Mouse (Mus musculus) kidney, adult 2 months (tissue): ENCODE results near the gene Stk40. TPM values are rescaled to one million over a fixed set of nuclear protein-coding genes. Genes with fewer than 3 reads are reported as not detected.

Experiments used
- DNase-seq: peaks from one replicate; pipeline ENCODE4 v3.0.0; 2021
- H3K27ac ChIP-seq: fragments of 200-500 bp; 2 replicates; pipeline ENCODE4 v1.5.1; 2012; ENCODE audit warnings: low read depth, low read length, control low read depth, inconsistent platforms; ENCODE audit not compliant: insufficient read depth
- H3K27me3 ChIP-seq: fragments of 200-500 bp; replicated peaks from 2 replicates; pipeline ENCODE4 v1.6.1; 2012; ENCODE audit warnings: mild to moderate bottlenecking, moderate library complexity, low read length, inconsistent platforms; ENCODE audit not compliant: control insufficient read depth, insufficient read depth
- H3K36me3 ChIP-seq: fragments of 200-500 bp; 2 replicates; pipeline ENCODE4 v1.6.1; 2012; ENCODE audit warnings: mild to moderate bottlenecking, moderate library complexity, low read length, inconsistent platforms; ENCODE audit not compliant: control insufficient read depth, insufficient read depth
- H3K4me1 ChIP-seq: fragments of 200-500 bp; 2 replicates; pipeline ENCODE4 v1.6.1; 2011; ENCODE audit warnings: low read length; ENCODE audit not compliant: control insufficient read depth, insufficient read depth
- H3K4me3 ChIP-seq: fragments of 200-500 bp; 2 replicates; pipeline ENCODE4 v1.5.1; 2011; ENCODE audit warnings: mild to moderate bottlenecking, low read depth, low read length, control low read depth; ENCODE audit not compliant: insufficient read depth
- CTCF ChIP-seq: fragments of 200-500 bp; conservative IDR thresholded peaks from 2 replicates; pipeline ENCODE4 v1.5.1; 2011; ENCODE audit warnings: low read depth, mild to moderate bottlenecking, control low read depth, low read length, moderate library complexity, mixed read lengths; ENCODE audit not compliant: insufficient read depth, insufficient read length
- POLR2A ChIP-seq: fragments of 200-500 bp; IDR thresholded peaks from one replicate; pipeline ENCODE4 v1.6.1; 2011; ENCODE audit warnings: low read depth, low read length, control low read depth
- WGBS: fragments of 180-500 bp; shearing (Covaris S2); methylation state at CpG from one replicate; pipeline ENCODE4 v1.1.7; 2018; 5-methylcytosine and 5-hydroxymethylcytosine counted together
- polyA plus RNA-seq: library from polyadenylated mRNA; depleted of rRNA; stranded (reverse); fragments of >200 nt; gene quantifications from 2 replicates; pipeline ENCODE4 v1.2.3, GENCODE M21; 2012

Gene Stk40
- polyA plus RNA-seq, 1 experiment, result 38.9 TPM

- no peaks in the 10 kb centered on the region for H3K36me3 ChIP-seq
- TF ChIP-seq CTCF, result no peak
- TF ChIP-seq POLR2A, result no peak
- no peak for DNase-seq
- no peaks in the 10 kb centered on the region for H3K4me1 ChIP-seq
- no peaks in the 10 kb centered on the region for H3K27me3 ChIP-seq
- no peak overlapping the region for H3K4me3 ChIP-seq
- 62% methylated on average over 15 of the region's 15 CpGs for WGBS
- H3K27ac ChIP-seq, result no peak overlapping the region
Observed at GRCm38 (mm10) chr4:126067401-126068077, 36.2 kb upstream of the Stk40 start.

GRCm38 (mm10) chr4:126068842-126069241 is 34.9 kb upstream of the Stk40 start:
- Histone ChIP-seq H3K36me3 (no peaks in the 10 kb centered on the region), H3K27me3 (no peaks in the 10 kb centered on the region), H3K27ac (no peak overlapping the region), H3K4me1 (no peaks in the 10 kb centered on the region), H3K4me3 (no peak overlapping the region)
- DNase-seq, result no peak
- no peak for TF ChIP-seq POLR2A
- no peak for TF ChIP-seq CTCF
- WGBS, result 83% methylated on average over 6 of the region's 6 CpGs

- H3K27ac ChIP-seq, result no peak overlapping the region
- 83% methylated on average over 6 of the region's 6 CpGs for WGBS
- no peak overlapping the region for H3K4me3 ChIP-seq
- no peaks in the 10 kb centered on the region for H3K4me1 ChIP-seq
- no peak for DNase-seq
- TF ChIP-seq POLR2A, result no peak
- TF ChIP-seq CTCF, result no peak
- no peaks in the 10 kb centered on the region for H3K36me3 ChIP-seq
- H3K27me3 ChIP-seq, result no peaks in the 10 kb centered on the region
Observed at GRCm38 (mm10) chr4:126077833-126078232, 25.9 kb upstream of the Stk40 start.

GRCm38 (mm10) chr4:126079266-126079665 is 24.5 kb upstream of the Stk40 start:
- Histone ChIP-seq H3K36me3 (no peaks in the 10 kb centered on the region), H3K27me3 (no peaks in the 10 kb centered on the region), H3K4me3 (no peak overlapping the region), H3K27ac (no peak overlapping the region), H3K4me1 (no peaks in the 10 kb centered on the region)
- DNase-seq, result no peak
- WGBS, result 79% methylated on average over 4 of the region's 4 CpGs
- TF ChIP-seq POLR2A, result no peak
- TF ChIP-seq CTCF, result no peak

- H3K4me3 ChIP-seq, result no peak overlapping the region
- 94% methylated on average over 1 of the region's 1 CpGs for WGBS
- no peaks in the 10 kb centered on the region for H3K36me3 ChIP-seq
- DNase-seq, result no peak
- no peaks in the 10 kb centered on the region for H3K27me3 ChIP-seq
- TF ChIP-seq POLR2A (no peak), CTCF (no peak)
- no peaks in the 10 kb centered on the region for H3K4me1 ChIP-seq
- H3K27ac ChIP-seq, result no peak overlapping the region
Observed at GRCm38 (mm10) chr4:126081601-126082000, 22.2 kb upstream of the Stk40 start.

GRCm38 (mm10) chr4:126083021-126083420 is 20.7 kb upstream of the Stk40 start:
- WGBS, result 82% methylated on average over 9 of the region's 9 CpGs
- no peaks in the 10 kb centered on the region for H3K36me3 ChIP-seq

GRCm38 (mm10) chr4:126084382-126084781 is 19.4 kb upstream of the Stk40 start:
- no peaks in the 10 kb centered on the region for H3K36me3 ChIP-seq
- no peak overlapping the region for H3K4me3 ChIP-seq
- H3K27me3 ChIP-seq, result no peaks in the 10 kb centered on the region
- WGBS, result 77% methylated on average over 8 of the region's 8 CpGs
- H3K4me1 ChIP-seq, result no peaks in the 10 kb centered on the region
- DNase-seq, result no peak
- TF ChIP-seq CTCF (no peak), POLR2A (no peak)
- H3K27ac ChIP-seq, result no peak overlapping the region

More at GRCm38 (mm10) chr4:126083021-126083420, 20.7 kb upstream of the Stk40 start:
- TF ChIP-seq CTCF, result no peak
- no peak for TF ChIP-seq POLR2A
- Histone ChIP-seq H3K4me3 (no peak overlapping the region), H3K4me1 (no peaks in the 10 kb centered on the region), H3K27me3 (no peaks in the 10 kb centered on the region), H3K27ac (no peak overlapping the region)
- DNase-seq, result no peak
